In the genomic region with DNA sequence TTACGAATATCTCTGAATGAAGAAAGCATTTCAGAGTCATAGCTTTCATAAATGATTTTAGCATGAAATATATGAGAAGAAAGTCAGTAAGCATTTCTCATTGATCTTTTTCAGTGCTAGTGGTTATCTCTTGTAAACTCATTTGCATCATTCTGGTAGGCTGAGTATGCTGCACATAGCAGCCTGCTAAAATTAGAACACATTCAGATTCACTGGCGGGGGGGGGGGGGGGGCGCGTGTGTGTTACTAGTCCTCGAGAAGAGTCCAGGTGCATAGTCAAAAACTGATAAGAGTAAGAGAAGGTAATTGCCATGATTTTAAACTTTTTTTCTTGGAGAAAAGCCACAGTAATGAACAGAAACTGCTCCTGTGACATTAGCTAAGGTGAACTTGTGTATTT, we compare ENCODE assay signal across 32 mouse cellular contexts.
"Had no signal": no experiment of that assay in that cellular context is flagged by ENCODE, and none has a peak within 500 bp of the region (broad histone marks: within the 10 kb centered on the region; RNA-seq: fewer than 3 reads in every experiment).

No protein-coding gene starts in this region.

- H3K9ac ChIP-seq: heart, embryonic 12.5 days; heart, embryonic 13.5 days; heart, embryonic 15.5 days; hindbrain, embryonic 12.5 days; hindbrain, embryonic 13.5 days; hindbrain, embryonic 14.5 days; hindbrain, embryonic 15.5 days; intestine, embryonic 15.5 days; kidney, embryonic 15.5 days had no signal

- H3K9me3 ChIP-seq: heart, embryonic 15.5 days; hindbrain, embryonic 10.5 days; hindbrain, embryonic 12.5 days; hindbrain, embryonic 13.5 days; hindbrain, embryonic 15.5 days; intestine, embryonic 15.5 days; kidney, embryonic 15.5 days had no signal

- H3K36me3 ChIP-seq: intestine, embryonic 15.5 days had no signal

- H3K4me3 ChIP-seq: heart, embryonic 12.5 days; heart, embryonic 13.5 days; heart, embryonic 15.5 days; hindbrain, embryonic 10.5 days; hindbrain, embryonic 12.5 days; hindbrain, embryonic 13.5 days; hindbrain, embryonic 15.5 days; intestine, embryonic 15.5 days; kidney, embryonic 15.5 days; layer of hippocampus, adult 2 months; left cerebral cortex, adult 2 months had no signal

- H3K4me1 ChIP-seq: hindbrain, embryonic 10.5 days; hindbrain, embryonic 12.5 days; hindbrain, embryonic 13.5 days; hindbrain, embryonic 15.5 days; intestine, embryonic 15.5 days; kidney, embryonic 15.5 days had no signal

- ATAC-seq: hindbrain, embryonic 16.5 days; hindbrain, postnatal 0 days; inflammation-experienced regulatory T-cells, adult 6 months had no signal

- H3K4me2 ChIP-seq: heart, embryonic 12.5 days; heart, embryonic 13.5 days; heart, embryonic 15.5 days; hindbrain, embryonic 12.5 days; hindbrain, embryonic 13.5 days; hindbrain, embryonic 14.5 days; hindbrain, embryonic 15.5 days; intestine, embryonic 15.5 days; kidney, embryonic 15.5 days had no signal

- H3K27ac ChIP-seq: heart, embryonic 13.5 days; heart, embryonic 15.5 days; hindbrain, embryonic 10.5 days; hindbrain, embryonic 12.5 days; hindbrain, embryonic 13.5 days; hindbrain, embryonic 14.5 days; hindbrain, embryonic 15.5 days; hindbrain, postnatal 0 days; intestine, embryonic 15.5 days; kidney, embryonic 15.5 days; kidney, postnatal 0 days; layer of hippocampus, adult 2 months; left cerebral cortex, adult 2 months had no signal

- DNase-seq: heart, postnatal 10 days; heart, postnatal 14 days; heart, postnatal 36 days; heart, postnatal 4 days; kidney, adult 11 months; kidney, adult 18-20 months; kidney, adult 2 months; kidney, adult 8-10 months; kidney, adult 9 months; kidney, postnatal 10 days; kidney, postnatal 14 days; kidney, postnatal 25 days; kidney, postnatal 36 days; kidney, postnatal 4 days; layer of hippocampus, adult 9-11 months; layer of hippocampus, postnatal 36 days had no signal

- H3K27me3 ChIP-seq: heart, embryonic 12.5 days; heart, embryonic 13.5 days; heart, embryonic 15.5 days; hindbrain, embryonic 12.5 days; hindbrain, embryonic 13.5 days; hindbrain, embryonic 15.5 days; intestine, embryonic 15.5 days; kidney, embryonic 15.5 days had no signal
